Mouse (Mus musculus) forebrain, embryonic 16.5 days (tissue): Measurements from ENCODE around the gene Pou2f1. TPM values are rescaled to one million over a fixed set of nuclear protein-coding genes. Genes with fewer than 3 reads are reported as not detected.

Source experiments
- ATAC-seq: fragments of 200-750 bp; cut with Nextera tagmentation; 2 replicates; pipeline ENCODE4 v1.8.0; 2017; ENCODE audit warnings: mild to moderate bottlenecking, moderate library complexity
- H3K27ac ChIP-seq: fragments of 300-500 bp; sonication (generic); 2 replicates; pipeline ENCODE4 v1.5.1; 2014; ENCODE audit warnings: low read length, control low read depth
- H3K27me3 ChIP-seq: fragments of 300-500 bp; sonication (generic); replicated peaks from 2 replicates; pipeline ENCODE4 v1.6.1; 2014; ENCODE audit warnings: low read length; ENCODE audit not compliant: control insufficient read depth, insufficient read depth
- H3K36me3 ChIP-seq: fragments of 300-500 bp; sonication (generic); 2 replicates; pipeline ENCODE4 v1.6.1; 2014; ENCODE audit not compliant: control insufficient read depth, insufficient read depth
- H3K4me1 ChIP-seq: fragments of 300-500 bp; sonication (generic); replicated peaks from 2 replicates; pipeline ENCODE4 v1.6.1; 2014; ENCODE audit warnings: low read length; ENCODE audit not compliant: control insufficient read depth, insufficient read depth
- H3K4me2 ChIP-seq: fragments of 300-500 bp; sonication (generic); 2 replicates; pipeline ENCODE4 v1.6.1; 2014; ENCODE audit warnings: mild to moderate bottlenecking, low read length, control low read depth
- H3K4me3 ChIP-seq: fragments of 300-500 bp; sonication (generic); replicated peaks from 2 replicates; pipeline ENCODE4 v1.5.1; 2014; ENCODE audit warnings: mild to moderate bottlenecking, low read length, control low read depth
- H3K9ac ChIP-seq: fragments of 300-500 bp; sonication (generic); replicated peaks from 2 replicates; pipeline ENCODE4 v1.6.1; 2014; ENCODE audit warnings: low read depth, low read length, control low read depth
- H3K9me3 ChIP-seq: fragments of 300-500 bp; sonication (generic); 2 replicates; pipeline ENCODE4 v1.6.1; 2016; ENCODE audit warnings: low read length; ENCODE audit not compliant: control insufficient read depth
- WGBS: fragments of 180-500 bp; shearing (Covaris S2); extraction: QIAGEN DNeasy Blood & Tissue Kit; methylation state at CpG from one replicate; pipeline ENCODE4 v1.1.7; 2014; 5-methylcytosine and 5-hydroxymethylcytosine counted together
- polyA plus RNA-seq: library from polyadenylated mRNA; unstranded; fragments of >200 nt; fragmentation: Nextera tagmentation; extraction: Ambion mirVana; gene quantifications from 2 replicates; pipeline ENCODE4 v1.2.1, GENCODE M21; 2015

The Pou2f1 gene
- polyA plus RNA-seq, 1 experiment from 2014 or later, result 22.7 TPM

GRCm38 (mm10) chr1:165967027-165967654, 35.3 kb downstream of the Pou2f1 start:
- peaks cover 17% of the 10 kb centered on the region for H3K4me1 ChIP-seq
- ATAC-seq, result peak; percentile 77
- H3K27ac ChIP-seq, result no peak overlapping the region
- H3K4me3 ChIP-seq, result no peak overlapping the region
- H3K36me3 ChIP-seq, result no peaks in the 10 kb centered on the region
- no peak overlapping the region for H3K4me2 ChIP-seq
- no peaks in the 10 kb centered on the region for H3K9me3 ChIP-seq
- H3K27me3 ChIP-seq, result no peaks in the 10 kb centered on the region
- no peak overlapping the region for H3K9ac ChIP-seq
- 23% methylated on average over 4 of the region's 4 CpGs for WGBS

DNA sequence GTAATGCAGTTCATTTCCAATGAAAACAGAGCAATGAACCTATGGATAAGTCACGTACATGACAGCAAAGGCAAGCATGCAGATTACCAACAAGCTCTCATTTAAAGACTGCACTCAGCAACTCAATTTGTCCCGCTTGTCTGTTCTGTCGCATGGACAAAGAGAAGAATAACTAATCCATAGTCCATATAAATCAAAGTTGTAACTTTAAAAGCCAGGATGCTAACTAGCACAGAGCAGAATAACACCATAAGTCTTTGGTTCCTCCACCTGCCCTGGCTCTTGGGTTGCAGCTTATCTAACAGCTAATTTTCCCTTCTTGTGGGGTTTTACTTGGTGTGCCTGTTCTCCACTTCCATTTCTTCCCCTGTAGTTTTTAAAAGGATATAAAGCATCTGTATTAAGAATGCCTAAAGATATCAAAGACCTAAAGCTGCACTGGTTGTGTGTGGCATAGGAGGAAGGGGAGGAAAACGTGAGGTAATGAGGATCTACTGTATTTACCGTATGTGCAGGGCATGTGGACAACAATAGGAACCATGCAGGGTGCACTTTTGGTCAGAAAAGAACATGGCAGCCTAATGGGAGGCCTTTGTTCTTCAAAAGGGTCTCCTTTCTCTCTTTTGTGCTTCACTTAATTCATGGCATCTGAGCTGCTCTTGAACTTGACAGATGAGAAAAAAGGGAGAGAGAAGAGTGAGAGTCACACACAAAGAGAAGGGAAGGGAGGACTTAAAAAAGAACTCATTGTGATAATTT, 36.1 kb downstream of the Pou2f1 start:
- no peaks in the 10 kb centered on the region for H3K27me3 ChIP-seq
- no peaks in the 10 kb centered on the region for H3K36me3 ChIP-seq
- H3K4me3 ChIP-seq, result no peak overlapping the region
- no peak overlapping the region for H3K4me2 ChIP-seq
- peaks cover 17% of the 10 kb centered on the region for H3K4me1 ChIP-seq
- ATAC-seq, result peak; percentile 92
- H3K9ac ChIP-seq, result peak overlapping the region; percentile 20; the same call in 1 of the 2 replicates
- no peaks in the 10 kb centered on the region for H3K9me3 ChIP-seq
- H3K27ac ChIP-seq, result peak overlapping the region; percentile 78
- WGBS, result 17% methylated on average over 5 of the region's 5 CpGs

- no peaks in the 10 kb centered on the region for H3K36me3 ChIP-seq
- no peak overlapping the region for H3K4me2 ChIP-seq
- H3K4me3 ChIP-seq, result no peak overlapping the region
- ATAC-seq, result no peak
- no peaks in the 10 kb centered on the region for H3K27me3 ChIP-seq
- no peak overlapping the region for H3K27ac ChIP-seq
- no peaks in the 10 kb centered on the region for H3K9me3 ChIP-seq
- 90% methylated on average over 6 of the region's 6 CpGs for WGBS
- peaks cover 21% of the 10 kb centered on the region for H3K4me1 ChIP-seq
- no peak overlapping the region for H3K9ac ChIP-seq
Observed at GRCm38 (mm10) chr1:165961676-165962364, 40.7 kb downstream of the Pou2f1 start.

GRCm38 (mm10) chr1:165958159-165958558, 44.3 kb downstream of the Pou2f1 start:
- Histone ChIP-seq H3K36me3 (no peaks in the 10 kb centered on the region), H3K4me1 (peaks cover 7% of the 10 kb centered on the region; the same call in 1 of the 2 replicates), H3K9ac (no peak overlapping the region), H3K9me3 (no peaks in the 10 kb centered on the region), H3K4me3 (no peak overlapping the region), H3K27ac (no peak overlapping the region), H3K4me2 (no peak overlapping the region), H3K27me3 (no peaks in the 10 kb centered on the region)
- ATAC-seq, result no peak

GRCm38 (mm10) chr1:165948214-165948813, 54.2 kb downstream of the Pou2f1 start:
- Histone ChIP-seq H3K4me3 (no peak overlapping the region), H3K4me2 (no peak overlapping the region), H3K4me1 (peaks cover 2% of the 10 kb centered on the region), H3K27ac (no peak overlapping the region), H3K36me3 (no peaks in the 10 kb centered on the region), H3K27me3 (no peaks in the 10 kb centered on the region), H3K9me3 (no peaks in the 10 kb centered on the region), H3K9ac (no peak overlapping the region)
- peak; percentile 58 for ATAC-seq
- WGBS, result 12% methylated on average over 2 of the region's 2 CpGs

DNA sequence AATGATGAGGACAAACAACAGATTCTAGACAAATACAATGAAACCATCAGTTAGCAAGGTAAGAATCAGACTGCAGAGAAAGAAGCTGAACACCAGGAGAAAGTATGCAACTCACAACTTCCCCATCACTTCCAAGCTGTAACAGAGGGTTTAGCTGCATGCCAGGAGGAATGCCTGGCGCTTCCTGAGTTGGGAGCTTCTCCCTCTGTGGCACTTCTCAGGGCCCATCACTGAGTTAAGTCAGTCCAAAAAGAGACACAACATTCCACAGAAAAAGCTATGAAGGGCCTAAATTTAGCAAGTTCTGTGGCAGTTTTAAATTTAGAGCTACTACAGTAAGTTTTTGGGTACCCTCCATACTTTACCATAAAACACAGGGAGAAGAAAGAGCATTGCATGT, 59.2 kb downstream of the Pou2f1 start:
- Histone ChIP-seq H3K27me3 (no peaks in the 10 kb centered on the region), H3K36me3 (no peaks in the 10 kb centered on the region), H3K4me2 (no peak overlapping the region), H3K4me3 (no peak overlapping the region), H3K4me1 (peaks cover 2% of the 10 kb centered on the region; the same call in 1 of the 2 replicates), H3K27ac (no peak overlapping the region), H3K9me3 (no peaks in the 10 kb centered on the region), H3K9ac (no peak overlapping the region)
- ATAC-seq, result no peak
- 84% methylated on average over 1 of the region's 1 CpGs for WGBS

DNA sequence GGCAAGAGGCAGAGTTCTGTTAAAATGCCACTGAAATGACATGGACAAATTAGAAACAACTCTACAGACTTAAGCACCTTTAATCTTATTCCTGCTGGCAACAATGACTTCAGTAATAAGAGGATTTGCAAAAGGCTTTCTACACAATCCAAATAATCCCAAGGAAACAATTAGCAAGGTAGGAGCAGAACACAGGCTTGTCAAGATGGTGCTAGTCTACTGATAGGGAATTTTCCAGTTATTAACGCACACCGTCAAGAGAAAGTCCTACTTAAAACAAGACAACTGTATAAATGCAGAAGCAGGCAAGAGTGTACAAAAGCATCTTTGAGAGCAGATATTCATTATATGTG, 67.0 kb downstream of the Pou2f1 start:
- Histone ChIP-seq H3K27me3 (no peaks in the 10 kb centered on the region), H3K9ac (no peak overlapping the region), H3K36me3 (no peaks in the 10 kb centered on the region), H3K4me2 (peak overlapping the region; percentile 38), H3K9me3 (no peaks in the 10 kb centered on the region), H3K4me1 (peaks cover 23% of the 10 kb centered on the region), H3K27ac (peak overlapping the region; percentile 96), H3K4me3 (no peak overlapping the region)
- ATAC-seq, result no peak
- WGBS, result 3% methylated on average over 2 of the region's 2 CpGs

- WGBS, result 8% methylated on average over 7 of the region's 7 CpGs
- ATAC-seq, result peak; percentile 97
- Histone ChIP-seq H3K4me3 (peak overlapping the region; percentile 42), H3K27ac (peak overlapping the region; percentile 96), H3K27me3 (no peaks in the 10 kb centered on the region), H3K4me2 (peak overlapping the region; percentile 59), H3K36me3 (no peaks in the 10 kb centered on the region), H3K9ac (peak overlapping the region; percentile 46), H3K9me3 (no peaks in the 10 kb centered on the region), H3K4me1 (peaks cover 25% of the 10 kb centered on the region)
Observed at GRCm38 (mm10) chr1:165934648-165935465, 67.6 kb downstream of the Pou2f1 start.
